Mouse (Mus musculus): ENCODE measurements around the gene Cd160. TPM values are rescaled to one million over a fixed set of nuclear protein-coding genes. Genes with fewer than 3 reads are reported as not detected.

The Cd160 gene
- polyA plus RNA-seq, 1 experiment, result 3.4 TPM

DNA sequence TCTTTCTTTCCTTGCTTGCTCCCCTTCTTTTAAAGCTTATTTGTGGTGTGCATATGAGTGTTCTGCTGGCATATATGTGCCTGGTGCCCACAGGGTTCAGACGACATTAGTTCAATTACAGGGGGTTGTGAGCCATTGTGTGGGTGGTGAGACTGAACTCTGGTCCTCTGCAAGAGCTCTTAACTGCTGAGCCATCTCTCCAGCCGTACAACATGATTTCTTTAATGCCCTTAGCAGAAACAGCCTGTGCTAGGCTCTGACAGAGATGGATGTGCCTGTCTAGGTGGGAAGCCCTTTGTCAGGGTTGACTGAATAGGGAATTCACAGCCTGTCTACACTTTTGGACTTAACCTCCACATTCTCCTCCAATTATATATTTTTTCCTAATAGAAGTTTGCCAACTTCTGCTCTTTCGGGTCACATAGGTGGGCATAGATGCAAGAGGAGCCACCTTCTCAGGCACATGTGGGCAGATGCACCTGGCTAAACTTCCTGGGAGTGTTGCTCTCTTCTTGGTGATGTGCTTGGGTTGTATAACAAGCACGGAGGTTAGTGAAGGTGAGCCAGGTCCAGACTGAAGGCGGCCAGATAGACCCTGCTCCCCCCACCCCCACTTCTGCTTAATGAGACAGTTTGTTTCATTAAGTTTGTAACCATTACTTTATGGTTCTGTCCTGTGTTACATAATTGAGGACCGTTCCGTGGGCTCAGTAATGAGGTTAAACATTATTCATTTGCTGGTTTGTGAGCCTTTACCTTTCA, 5.6 kb upstream of the Cd160 start:
- WGBS, result 57% methylated on average over 7 of the region's 7 CpGs
- H3K36me3 ChIP-seq (ENCODE audit: control insufficient read depth, insufficient read depth, low read length), result peaks cover 10% of the 10 kb centered on the region; the same call in 1 of the 2 replicates
- TF ChIP-seq POLR2A (IDR thresholded peaks at IDR 0.05; ENCODE audit: low read depth, low read length), result no peak
- TF ChIP-seq CTCF (IDR thresholded peaks at IDR 0.05; ENCODE audit: extremely low read depth, insufficient read length, insufficient replicate concordance, low read depth, low read length), result no peak
- H3K4me1 ChIP-seq (ENCODE audit: control insufficient read depth, insufficient read depth, insufficient read length, low read length), result peaks cover 17% of the 10 kb centered on the region; the same call in 1 of the 2 replicates
- peak overlapping the region; percentile 5; the same call in 1 of the 2 replicates for H3K4me3 ChIP-seq (ENCODE audit: low read depth, low read length)
- no peaks in the 10 kb centered on the region for H3K27me3 ChIP-seq (ENCODE audit: control insufficient read depth, insufficient read depth, low read length)
- H3K27ac ChIP-seq (ENCODE audit: insufficient read depth, low read depth, low read length), result peak overlapping the region; percentile 85

DNA sequence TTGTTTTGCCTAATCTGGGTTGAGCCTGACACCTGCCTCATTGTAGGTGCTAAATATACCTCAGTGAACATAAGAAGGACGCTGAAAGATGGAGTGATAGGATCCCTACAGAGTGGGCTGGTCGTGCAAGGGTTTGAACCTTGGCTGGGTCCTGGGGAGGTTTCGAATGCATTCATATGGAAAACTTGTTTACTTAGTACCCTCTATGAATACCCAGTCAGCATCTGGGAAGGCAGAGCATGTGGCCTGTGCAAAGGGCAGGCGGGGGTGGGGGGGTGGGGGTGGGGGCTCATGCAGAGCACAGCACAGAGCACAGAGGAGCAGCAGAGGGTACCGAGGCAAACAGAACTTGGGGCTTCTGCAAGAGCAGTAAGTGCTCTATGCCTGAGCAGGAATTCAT, 3.8 kb upstream of the Cd160 start:
- no peaks in the 10 kb centered on the region for H3K27me3 ChIP-seq (ENCODE audit: control insufficient read depth, insufficient read depth, low read length)
- WGBS, result 74% methylated on average over 5 of the region's 5 CpGs
- peak overlapping the region; percentile 57; the same call in 1 of the 2 replicates for H3K27ac ChIP-seq (ENCODE audit: insufficient read depth, low read depth, low read length)
- peaks cover 21% of the 10 kb centered on the region; the same call in 1 of the 2 replicates for H3K4me1 ChIP-seq (ENCODE audit: control insufficient read depth, insufficient read depth, insufficient read length, low read length)
- peak overlapping the region; percentile 5; the same call in 1 of the 2 replicates for H3K4me3 ChIP-seq (ENCODE audit: low read depth, low read length)
- H3K36me3 ChIP-seq (ENCODE audit: control insufficient read depth, insufficient read depth, low read length), result peaks cover 10% of the 10 kb centered on the region; the same call in 1 of the 2 replicates
- TF ChIP-seq CTCF (IDR thresholded peaks at IDR 0.05; ENCODE audit: extremely low read depth, insufficient read length, insufficient replicate concordance, low read depth, low read length) (no peak), POLR2A (IDR thresholded peaks at IDR 0.05; ENCODE audit: low read depth, low read length) (no peak)

DNA sequence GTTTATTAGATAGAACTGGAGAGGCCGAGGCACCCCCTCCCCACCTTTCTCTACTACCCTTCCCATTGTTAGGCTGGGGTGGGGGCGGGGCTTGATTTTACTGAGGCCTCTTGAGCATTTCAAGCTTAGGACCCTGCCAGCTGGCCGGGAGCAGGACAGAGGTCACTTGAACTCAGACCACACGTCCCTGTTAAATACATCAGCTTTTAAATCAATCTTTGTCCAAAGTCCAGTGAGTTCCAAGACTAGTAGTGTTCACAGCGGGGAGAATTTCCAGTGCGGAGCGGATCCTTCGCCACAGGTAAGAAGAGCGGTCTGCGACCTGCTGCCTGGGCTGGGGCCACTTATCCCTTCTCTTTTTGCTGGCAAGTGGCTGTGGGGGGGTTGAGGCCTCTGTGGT, 705 bp upstream of the Cd160 start:
- peak overlapping the region; percentile 90 for H3K27ac ChIP-seq (ENCODE audit: insufficient read depth, low read depth, low read length)
- WGBS, result 63% methylated on average over 10 of the region's 10 CpGs
- H3K4me1 ChIP-seq (ENCODE audit: control insufficient read depth, insufficient read depth, insufficient read length, low read length), result peaks cover 16% of the 10 kb centered on the region; the same call in 1 of the 2 replicates
- peak overlapping the region; percentile 68 for H3K4me3 ChIP-seq (ENCODE audit: low read depth, low read length)
- peaks cover 3% of the 10 kb centered on the region; the same call in 1 of the 2 replicates for H3K36me3 ChIP-seq (ENCODE audit: control insufficient read depth, insufficient read depth, low read length)
- TF ChIP-seq CTCF (IDR thresholded peaks at IDR 0.05; ENCODE audit: extremely low read depth, insufficient read length, insufficient replicate concordance, low read depth, low read length) (no peak), POLR2A (IDR thresholded peaks at IDR 0.05; ENCODE audit: low read depth, low read length) (no peak; the same call in 1 of the 2 replicates)
- no peaks in the 10 kb centered on the region for H3K27me3 ChIP-seq (ENCODE audit: control insufficient read depth, insufficient read depth, low read length)

DNA sequence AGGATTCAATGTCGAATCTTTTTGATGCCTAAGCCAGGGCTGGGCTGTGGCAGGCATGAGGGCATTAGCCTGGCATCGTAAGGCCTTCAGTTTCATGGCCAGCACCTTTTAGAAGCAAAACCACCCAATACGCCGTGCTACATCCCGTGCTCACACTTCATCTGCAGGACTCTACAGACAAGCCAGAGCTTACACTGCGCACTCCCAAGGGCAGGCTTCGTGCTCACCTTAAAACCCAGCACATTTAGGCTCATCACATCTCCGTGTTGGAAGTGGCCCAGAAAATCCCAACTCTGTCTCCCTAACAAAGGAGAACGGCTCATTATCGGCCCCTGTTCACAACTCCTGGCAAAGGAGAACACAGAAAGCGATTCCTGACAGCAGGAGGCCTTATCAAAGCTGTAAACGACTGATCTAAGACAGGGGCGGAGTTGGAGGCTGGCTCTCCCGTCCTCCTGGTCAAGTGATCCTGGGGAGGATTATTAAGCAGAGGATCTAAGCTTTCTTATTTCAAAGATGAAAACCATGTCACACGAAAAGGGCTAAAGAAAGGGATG, 765 bp downstream of the Cd160 start:
- Histone ChIP-seq H3K36me3 (ENCODE audit: control insufficient read depth, insufficient read depth, low read length) (peaks cover 3% of the 10 kb centered on the region; the same call in 1 of the 2 replicates), H3K27ac (ENCODE audit: insufficient read depth, low read depth, low read length) (peak overlapping the region; percentile 91), H3K4me3 (ENCODE audit: low read depth, low read length) (peak overlapping the region; percentile 67), H3K27me3 (ENCODE audit: control insufficient read depth, insufficient read depth, low read length) (no peaks in the 10 kb centered on the region), H3K4me1 (ENCODE audit: control insufficient read depth, insufficient read depth, insufficient read length, low read length) (peaks cover 24% of the 10 kb centered on the region; the same call in 1 of the 2 replicates)
- WGBS, result 25% methylated on average over 15 of the region's 15 CpGs
- peak; percentile 39; the same call in 1 of the 2 replicates for TF ChIP-seq POLR2A (IDR thresholded peaks at IDR 0.05; ENCODE audit: low read depth, low read length)
- TF ChIP-seq CTCF (IDR thresholded peaks at IDR 0.05; ENCODE audit: extremely low read depth, insufficient read length, insufficient replicate concordance, low read depth, low read length), result peak; percentile 13; the same call in 1 of the 2 replicates

DNA sequence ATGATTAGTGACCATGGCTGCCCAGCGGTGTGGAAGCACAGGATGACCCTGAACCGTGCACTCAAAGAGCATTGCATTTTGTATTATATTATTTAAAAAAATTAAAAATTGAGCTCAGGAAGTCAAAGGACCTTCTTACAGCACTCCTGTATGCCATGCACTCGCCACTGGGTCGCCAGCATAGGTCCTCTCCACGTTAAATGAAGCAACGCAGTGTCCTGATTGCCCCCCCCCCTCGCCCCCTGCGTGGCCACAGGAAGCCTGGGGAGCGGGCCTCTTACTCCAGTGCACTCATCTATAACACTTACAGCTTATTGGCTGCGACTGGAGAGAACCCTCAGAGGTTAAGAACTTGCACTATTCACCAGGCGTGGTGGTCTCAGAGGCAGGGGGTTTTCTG, 3.9 kb downstream of the Cd160 start:
- Histone ChIP-seq H3K27ac (ENCODE audit: insufficient read depth, low read depth, low read length) (no peak overlapping the region), H3K36me3 (ENCODE audit: control insufficient read depth, insufficient read depth, low read length) (no peaks in the 10 kb centered on the region), H3K4me3 (ENCODE audit: low read depth, low read length) (peak overlapping the region; percentile 42; the same call in 1 of the 2 replicates), H3K27me3 (ENCODE audit: control insufficient read depth, insufficient read depth, low read length) (no peaks in the 10 kb centered on the region), H3K4me1 (ENCODE audit: control insufficient read depth, insufficient read depth, insufficient read length, low read length) (peaks cover 30% of the 10 kb centered on the region)
- TF ChIP-seq POLR2A (IDR thresholded peaks at IDR 0.05; ENCODE audit: low read depth, low read length) (no peak), CTCF (IDR thresholded peaks at IDR 0.05; ENCODE audit: extremely low read depth, insufficient read length, insufficient replicate concordance, low read depth, low read length) (no peak)
- WGBS, result 72% methylated on average over 11 of the region's 11 CpGs

DNA sequence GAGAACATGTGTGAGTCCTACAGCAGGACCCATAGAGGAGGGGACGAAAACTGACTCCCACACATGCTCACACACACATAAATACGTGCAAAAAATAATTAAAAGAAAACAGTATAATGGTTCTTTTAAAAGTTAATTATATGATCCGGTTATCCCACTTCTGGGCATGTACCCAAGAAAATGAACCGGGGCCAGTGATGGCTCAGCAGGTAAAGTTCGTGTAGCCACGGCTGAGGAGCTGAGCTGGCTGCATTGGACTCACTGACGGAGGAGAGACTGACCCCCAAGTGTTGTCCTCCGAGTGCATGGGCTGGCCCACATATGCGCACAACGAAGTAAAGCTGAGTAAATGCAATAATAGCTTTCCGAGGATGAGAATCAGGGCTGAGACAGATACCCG, 4.5 kb downstream of the Cd160 start:
- H3K27ac ChIP-seq (ENCODE audit: insufficient read depth, low read depth, low read length), result peak overlapping the region; percentile 26; the same call in 1 of the 2 replicates
- 71% methylated on average over 12 of the region's 12 CpGs for WGBS
- H3K4me1 ChIP-seq (ENCODE audit: control insufficient read depth, insufficient read depth, insufficient read length, low read length), result peaks cover 32% of the 10 kb centered on the region
- no peaks in the 10 kb centered on the region for H3K36me3 ChIP-seq (ENCODE audit: control insufficient read depth, insufficient read depth, low read length)
- H3K27me3 ChIP-seq (ENCODE audit: control insufficient read depth, insufficient read depth, low read length), result no peaks in the 10 kb centered on the region
- TF ChIP-seq POLR2A (IDR thresholded peaks at IDR 0.05; ENCODE audit: low read depth, low read length) (no peak), CTCF (IDR thresholded peaks at IDR 0.05; ENCODE audit: extremely low read depth, insufficient read length, insufficient replicate concordance, low read depth, low read length) (no peak)
- peak overlapping the region; percentile 42 for H3K4me3 ChIP-seq (ENCODE audit: low read depth, low read length)

DNA sequence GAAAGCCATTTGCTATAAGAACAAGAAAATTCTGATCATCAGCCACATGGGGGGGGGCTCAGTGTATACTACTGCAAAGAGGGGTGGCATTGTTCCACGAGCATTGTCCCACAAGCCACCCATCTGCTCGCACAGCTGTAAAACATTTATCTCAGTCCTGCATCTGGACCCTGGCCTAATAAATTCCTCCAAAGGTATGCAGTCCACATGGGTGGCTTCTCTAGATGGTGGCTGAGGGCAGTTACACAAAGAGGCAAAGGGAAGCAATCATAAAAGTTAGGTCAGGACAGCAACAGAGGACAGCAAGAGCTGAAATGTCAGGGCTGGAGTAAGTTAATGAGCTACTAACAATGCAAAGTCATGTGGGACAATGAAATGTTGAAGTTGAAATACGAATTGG, 5.5 kb downstream of the Cd160 start:
- Histone ChIP-seq H3K4me1 (ENCODE audit: control insufficient read depth, insufficient read depth, insufficient read length, low read length) (peaks cover 27% of the 10 kb centered on the region), H3K36me3 (ENCODE audit: control insufficient read depth, insufficient read depth, low read length) (no peaks in the 10 kb centered on the region), H3K4me3 (ENCODE audit: low read depth, low read length) (peak overlapping the region; percentile 35), H3K27ac (ENCODE audit: insufficient read depth, low read depth, low read length) (peak overlapping the region; percentile 78; the same call in 1 of the 2 replicates), H3K27me3 (ENCODE audit: control insufficient read depth, insufficient read depth, low read length) (no peaks in the 10 kb centered on the region)
- WGBS, result 24% methylated on average over 3 of the region's 3 CpGs
- TF ChIP-seq CTCF (IDR thresholded peaks at IDR 0.05; ENCODE audit: extremely low read depth, insufficient read length, insufficient replicate concordance, low read depth, low read length) (no peak), POLR2A (IDR thresholded peaks at IDR 0.05; ENCODE audit: low read depth, low read length) (no peak)
